ENCODE assay signal across 8 mouse cellular contexts in genomic region chr11:118507904-118508303, GRCm38 (mm10). TPM values are rescaled to one million over a fixed set of nuclear protein-coding genes. Genes with fewer than 3 reads are reported as not detected.
DNase-seq lines count a peak whose midpoint lies in the region; ATAC-seq and TF ChIP-seq lines count a peak whose summit lies in the region.
"Had no signal": no experiment of that assay in that cellular context is flagged by ENCODE, and none has a peak within 500 bp of the region (broad histone marks: within the 10 kb centered on the region; RNA-seq: fewer than 3 reads in every experiment).

No protein-coding gene starts in this region.

- TF ChIP-seq CTCF in G1E (IDR thresholded peaks at IDR 0.05; ENCODE audit: low read depth, low read length): no peak; the same call in 1 of the 2 replicates

- no peak overlapping the region for H3K4me3 ChIP-seq in G1E (ENCODE audit: low read depth, low read length)
- no peak overlapping the region for H3K4me3 ChIP-seq in embryonic facial prominence, embryonic 10.5 days
- H3K4me3 ChIP-seq: limb, embryonic 15.5 days had no signal

- ATAC-seq in G1E (ENCODE audit: extremely low read depth, insufficient number of reproducible peaks, low FRiP score, poor library complexity, severe bottlenecking): peak; percentile 40; the same call in 1 of the 2 replicates

- no peaks in the 10 kb centered on the region; the same call in 1 of the 2 replicates for H3K27me3 ChIP-seq in G1E (ENCODE audit: insufficient read depth, low read length)
- H3K27me3 ChIP-seq in embryonic facial prominence, embryonic 10.5 days (replicated peaks; ENCODE audit: low read depth, poor library complexity, severe bottlenecking): peaks cover 54% of the 10 kb centered on the region

- WGBS in embryonic facial prominence, embryonic 10.5 days: 38% methylated on average over 5 of the region's 5 CpGs

- no peak overlapping the region for H3K27ac ChIP-seq in embryonic facial prominence, embryonic 10.5 days (replicated peaks)
- H3K27ac ChIP-seq: limb, embryonic 15.5 days had no signal

- peaks cover 90% of the 10 kb centered on the region for H3K9me3 ChIP-seq in G1E (replicated peaks)
- H3K9me3 ChIP-seq in embryonic facial prominence, embryonic 10.5 days: no peaks in the 10 kb centered on the region
- H3K9me3 ChIP-seq: limb, embryonic 15.5 days had no signal

- intact Hi-C loops in heart, postnatal 36 days (cut with DNase I): loop anchor here (1.0 kb wide), 1 partner anchor 232 kb away; no protein-coding TSS in a partner anchor

- H3K36me3 ChIP-seq in G1E (replicated peaks): no peaks in the 10 kb centered on the region
- no peaks in the 10 kb centered on the region for H3K36me3 ChIP-seq in embryonic facial prominence, embryonic 10.5 days (replicated peaks)
- H3K36me3 ChIP-seq: limb, embryonic 15.5 days had no signal

- DNase-seq in G1E (ENCODE audit: low spot score): peak; percentile 23
- DNase-seq in adrenal gland, postnatal 4 days (ENCODE audit: low spot score in 2 of 2): peak; percentile 34 to 39
- peak; percentile 76 for DNase-seq in embryonic facial prominence, embryonic 10.5 days (ENCODE audit: low spot score)
- peak; percentile 73 to 84 for DNase-seq in heart, postnatal 36 days
- peak; percentile 73 to 76 for DNase-seq in layer of hippocampus, postnatal 36 days
- peak; percentile 82 for DNase-seq in mesoderm, embryonic 11.5 days (ENCODE audit: low read depth, low spot score)
- DNase-seq in spleen, adult 18-20 months: peak; percentile 18 to 58

- no peaks in the 10 kb centered on the region for H3K4me1 ChIP-seq in G1E (ENCODE audit: insufficient read depth, low read depth, low read length)
- peaks cover 29% of the 10 kb centered on the region for H3K4me1 ChIP-seq in embryonic facial prominence, embryonic 10.5 days

RNA-seq across cellular contexts. Expression of gene Engase, which starts 31.3 kb away (rescaled TPM):
- total RNA-seq in G1E (2014; fragmentation: Nextera tagmentation) (3.8 and 4.4 TPM in 2 replicates), G1E (2017) (4.1 and 4.3 TPM in 2 replicates)
- polyA plus RNA-seq in G1E (2012): 25.2 and 27.9 TPM in 2 replicates
- 10 to 100 TPM; 19.6 to 22.3 TPM for total RNA-seq in adrenal gland, postnatal 4 days (2021)
- 7.9 and 8.5 TPM in 2 replicates for polyA plus RNA-seq in embryonic facial prominence, embryonic 10.5 days (2016; fragmentation: Nextera tagmentation; extraction: Ambion mirVana)
- total RNA-seq in heart, postnatal 36 days (2021): 1 to 10 TPM; 5.4 to 7.4 TPM
- total RNA-seq in layer of hippocampus, postnatal 36 days (2021): 10 to 100 TPM; 15.2 to 15.5 TPM

Comparison
In these comparisons a context has a peak if more than half of its experiments do, and no peak if none do; other contexts are left out.
1. DNase-seq: peak in every context shown above with its lines; median percentile 82 in mesoderm, embryonic 11.5 days; 78 in heart, postnatal 36 days; 76 in embryonic facial prominence, embryonic 10.5 days; 74 in layer of hippocampus, postnatal 36 days; 38 in spleen, adult 18-20 months; 36 in adrenal gland, postnatal 4 days; 23 in G1E.